Mouse (Mus musculus) intestine, embryonic 16.5 days (tissue): ENCODE measurements at regions not wholly inside any gene's neighbourhood (a gene's known extent, or its start where the extent isn't known, plus 50 kb on each side); places are given as distances from the start of the nearest gene placed in this dataset.

ENCODE experiments used
- ATAC-seq: fragments of 200-750 bp; cut with Nextera tagmentation; 2 replicates; pipeline ENCODE4 v1.8.0; 2017; ENCODE audit warnings: moderate TSS enrichment, moderate library complexity
- H3K27ac ChIP-seq: fragments of 300-500 bp; sonication (generic); 2 replicates; pipeline ENCODE4 v1.5.1; 2014; ENCODE audit warnings: mild to moderate bottlenecking, low read length
- H3K27me3 ChIP-seq: fragments of 300-500 bp; sonication (generic); replicated peaks from 2 replicates; pipeline ENCODE4 v1.6.1; 2014; ENCODE audit warnings: low read length, control low read depth, mixed read lengths; ENCODE audit not compliant: control insufficient read depth, insufficient read depth
- H3K36me3 ChIP-seq: fragments of 300-500 bp; sonication (generic); 2 replicates; pipeline ENCODE4 v1.6.1; 2014; ENCODE audit warnings: low read length, control low read depth; ENCODE audit not compliant: control insufficient read depth, insufficient read depth
- H3K4me1 ChIP-seq: fragments of 300-500 bp; sonication (generic); 2 replicates; pipeline ENCODE4 v1.6.1; 2014; ENCODE audit warnings: low read length, control low read depth, mixed read lengths; ENCODE audit not compliant: control insufficient read depth, insufficient read depth
- H3K4me2 ChIP-seq: fragments of 300-500 bp; sonication (generic); 2 replicates; pipeline ENCODE4 v1.6.1; 2014; ENCODE audit warnings: low read depth, low read length, control low read depth
- H3K4me3 ChIP-seq: fragments of 300-500 bp; sonication (generic); 2 replicates; pipeline ENCODE4 v1.5.1; 2014; ENCODE audit warnings: mild to moderate bottlenecking, low read length
- H3K9ac ChIP-seq: fragments of 300-500 bp; sonication (generic); 2 replicates; pipeline ENCODE4 v1.6.1; 2014; ENCODE audit warnings: low read depth, low read length
- H3K9me3 ChIP-seq: fragments of 300-500 bp; sonication (generic); 2 replicates; pipeline ENCODE4 v1.6.1; 2016; ENCODE audit warnings: low read length, control low read depth; ENCODE audit not compliant: control insufficient read depth
- WGBS: fragments of 180-500 bp; shearing (Covaris S2); extraction: QIAGEN DNeasy Blood & Tissue Kit; methylation state at CpG from one replicate; pipeline ENCODE4 v1.1.7; 2014; 5-methylcytosine and 5-hydroxymethylcytosine counted together

- no peak for ATAC-seq
- Histone ChIP-seq H3K9me3 (no peaks in the 10 kb centered on the region), H3K9ac (no peak overlapping the region), H3K27me3 (no peaks in the 10 kb centered on the region), H3K27ac (no peak overlapping the region), H3K36me3 (no peaks in the 10 kb centered on the region), H3K4me2 (no peak overlapping the region), H3K4me3 (no peak overlapping the region), H3K4me1 (no peaks in the 10 kb centered on the region)
- WGBS: 56% methylated on average over 4 of the region's 4 CpGs
Measured at GRCm38 (mm10) chr4:83915871-83916270, 390.5 kb downstream of the Ccdc171 start.

- Histone ChIP-seq H3K36me3 (no peaks in the 10 kb centered on the region), H3K27me3 (no peaks in the 10 kb centered on the region), H3K9ac (no peak overlapping the region), H3K27ac (no peak overlapping the region), H3K4me3 (no peak overlapping the region), H3K4me2 (no peak overlapping the region), H3K9me3 (no peaks in the 10 kb centered on the region), H3K4me1 (no peaks in the 10 kb centered on the region)
- no peak for ATAC-seq
- WGBS: 76% methylated on average over 4 of the region's 4 CpGs
Measured at GRCm38 (mm10) chr4:83917009-83917408, 391.7 kb downstream of the Ccdc171 start.

DNA sequence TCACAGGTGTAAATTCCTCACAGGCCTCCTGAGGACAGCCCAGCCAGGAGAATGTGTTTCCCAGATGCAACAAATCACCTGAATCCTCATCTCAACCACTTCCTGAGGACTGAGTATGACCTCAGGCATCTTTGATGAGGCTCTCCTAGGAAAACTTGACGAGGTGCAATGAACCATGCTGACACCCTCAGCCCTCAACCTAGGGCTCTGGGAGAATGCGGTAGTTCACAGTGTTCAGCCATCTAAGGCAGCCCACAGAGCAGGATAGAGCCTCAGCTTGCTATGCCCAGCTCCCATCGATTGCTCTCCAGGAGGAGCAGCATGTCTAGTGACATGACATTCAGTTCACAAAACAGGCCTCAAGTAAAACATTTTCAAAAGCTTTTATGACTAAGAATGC lies 392.7 kb downstream of the Ccdc171 start:
- Histone ChIP-seq H3K27me3 (no peaks in the 10 kb centered on the region), H3K9me3 (no peaks in the 10 kb centered on the region), H3K4me2 (no peak overlapping the region), H3K36me3 (no peaks in the 10 kb centered on the region), H3K27ac (no peak overlapping the region), H3K4me3 (no peak overlapping the region), H3K4me1 (no peaks in the 10 kb centered on the region), H3K9ac (no peak overlapping the region)
- WGBS: 92% methylated on average over 3 of the region's 3 CpGs
- ATAC-seq: no peak

DNA sequence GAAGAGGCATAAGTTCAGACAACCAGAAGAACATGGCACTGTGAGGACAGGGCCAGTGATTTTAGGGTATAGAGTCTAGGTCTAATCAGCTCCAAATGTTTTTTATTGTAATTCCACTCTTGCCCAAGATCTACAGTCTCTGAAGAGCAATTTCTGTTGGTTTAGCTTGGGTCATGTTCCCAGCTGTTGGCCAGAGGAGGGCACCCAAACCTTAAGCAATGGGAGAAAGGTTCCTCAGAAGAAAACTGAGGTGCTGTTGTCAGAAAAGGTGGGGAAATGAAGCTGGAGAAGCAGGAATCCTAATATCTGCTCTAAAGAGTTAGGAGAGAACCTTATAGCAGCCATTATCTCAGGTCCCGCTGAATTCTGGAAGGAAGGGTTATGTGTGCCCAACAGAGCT lies 393.7 kb downstream of the Ccdc171 start:
- WGBS: 69% methylated on average over 1 of the region's 1 CpGs
- Histone ChIP-seq H3K4me1 (no peaks in the 10 kb centered on the region), H3K4me3 (no peak overlapping the region)

DNA sequence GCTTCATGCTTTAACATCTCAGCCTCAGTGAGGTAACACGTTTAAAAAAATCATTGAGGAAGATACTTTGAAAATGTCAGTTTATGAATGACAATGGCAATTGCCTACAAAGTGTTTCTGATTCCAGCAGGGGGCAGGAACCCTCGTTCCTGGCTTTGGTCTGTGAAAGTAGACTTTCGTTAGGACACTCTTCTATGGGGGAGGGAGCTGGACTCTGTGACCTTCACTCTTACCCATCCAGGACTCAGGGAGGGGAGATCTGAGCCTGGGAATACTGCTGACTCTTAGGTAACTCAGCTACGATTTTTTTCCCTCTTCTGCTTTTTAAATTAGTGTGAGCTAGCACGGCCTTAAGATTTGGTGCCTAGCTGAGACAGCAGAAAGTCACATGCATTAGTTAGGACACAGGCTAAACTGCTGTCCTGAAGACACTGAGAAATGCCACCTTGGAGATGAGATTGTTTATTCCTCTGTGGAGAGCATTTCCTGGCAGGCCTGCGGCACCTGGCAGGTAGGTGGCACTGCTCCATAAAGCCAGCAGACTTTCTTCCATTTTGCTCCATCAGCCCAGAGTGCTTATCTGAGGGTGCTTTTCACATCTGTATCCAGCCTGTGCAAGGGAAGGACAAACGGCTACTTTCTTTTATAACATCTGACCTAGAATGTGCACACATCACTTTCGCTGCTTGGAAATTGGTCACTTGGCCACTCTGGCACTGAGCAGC lies 399.9 kb downstream of the Ccdc171 start:
- no peaks in the 10 kb centered on the region for H3K36me3 ChIP-seq
- no peak overlapping the region for H3K4me2 ChIP-seq
- H3K27me3 ChIP-seq: no peaks in the 10 kb centered on the region
- H3K9ac ChIP-seq: no peak overlapping the region
- no peak for ATAC-seq
- H3K4me3 ChIP-seq: no peak overlapping the region
- 60% methylated on average over 8 of the region's 8 CpGs for WGBS
- no peak overlapping the region for H3K27ac ChIP-seq
- no peaks in the 10 kb centered on the region for H3K9me3 ChIP-seq
- no peaks in the 10 kb centered on the region for H3K4me1 ChIP-seq

More for the DNA sequence above, 393.7 kb downstream of the Ccdc171 start:
- H3K9ac ChIP-seq: no peak overlapping the region
- H3K27ac ChIP-seq: no peak overlapping the region
- H3K36me3 ChIP-seq: no peaks in the 10 kb centered on the region
- H3K9me3 ChIP-seq: no peaks in the 10 kb centered on the region
- H3K4me2 ChIP-seq: no peak overlapping the region
- no peaks in the 10 kb centered on the region for H3K27me3 ChIP-seq
- no peak for ATAC-seq

DNA sequence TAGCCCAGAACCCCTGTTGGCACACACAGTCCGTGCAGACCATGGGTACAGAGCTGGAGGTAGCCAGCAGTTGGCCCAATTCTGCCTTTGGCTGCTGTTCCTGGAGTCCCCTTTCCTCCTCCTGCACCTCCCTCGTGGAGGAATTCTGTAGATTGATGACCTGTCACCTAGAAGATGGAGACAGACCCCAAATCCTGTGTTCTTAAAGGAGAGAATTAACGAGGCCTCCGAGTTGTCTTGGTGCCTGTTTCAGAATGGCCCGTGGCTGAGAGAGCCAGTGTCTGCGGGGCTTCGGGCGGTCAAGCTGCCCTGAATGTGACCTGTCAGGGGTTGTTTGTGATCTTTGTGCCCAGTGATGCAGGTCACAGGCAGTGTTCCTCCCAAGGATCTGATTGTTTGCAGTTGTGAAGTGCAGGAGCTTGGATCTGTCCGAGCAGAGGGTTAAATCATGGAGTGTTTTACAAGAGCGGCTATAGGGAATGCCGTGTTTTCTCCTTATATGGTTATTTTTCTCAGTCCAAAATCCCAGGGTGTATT lies 400.9 kb downstream of the Ccdc171 start:
- H3K27me3 ChIP-seq: no peaks in the 10 kb centered on the region
- H3K27ac ChIP-seq: peak overlapping the region; percentile 57
- 0 out of 2 replicates have a peak, but pooled peaks have one; percentile 9 for ATAC-seq
- H3K4me1 ChIP-seq: no peaks in the 10 kb centered on the region
- WGBS: 30% methylated on average over 11 of the region's 11 CpGs
- H3K9me3 ChIP-seq: no peaks in the 10 kb centered on the region
- H3K4me2 ChIP-seq: no peak overlapping the region
- no peak overlapping the region for H3K4me3 ChIP-seq
- H3K36me3 ChIP-seq: no peaks in the 10 kb centered on the region
- no peak overlapping the region for H3K9ac ChIP-seq

GRCm38 (mm10) chr4:83931897-83932654 lies 406.7 kb downstream of the Ccdc171 start:
- no peak for ATAC-seq

GRCm38 (mm10) chr4:83941693-83942092 lies 416.3 kb downstream of the Ccdc171 start:
- ATAC-seq: no peak
- 0 out of 2 replicates have a peak, but pooled peaks cover 3% of the 10 kb centered on the region for H3K4me1 ChIP-seq
- 77% methylated on average over 9 of the region's 9 CpGs for WGBS
- H3K4me3 ChIP-seq: no peak overlapping the region
- no peaks in the 10 kb centered on the region for H3K27me3 ChIP-seq
- H3K27ac ChIP-seq: no peak overlapping the region
- H3K36me3 ChIP-seq: no peaks in the 10 kb centered on the region
- no peak overlapping the region for H3K4me2 ChIP-seq
- no peak overlapping the region for H3K9ac ChIP-seq
- H3K9me3 ChIP-seq: no peaks in the 10 kb centered on the region

More at GRCm38 (mm10) chr4:83931897-83932654, 406.7 kb downstream of the Ccdc171 start:
- H3K27ac ChIP-seq: peak overlapping the region; percentile 48
- no peak overlapping the region for H3K9ac ChIP-seq
- no peak overlapping the region for H3K4me2 ChIP-seq
- H3K4me3 ChIP-seq: no peak overlapping the region
- H3K36me3 ChIP-seq: no peaks in the 10 kb centered on the region
- no peaks in the 10 kb centered on the region for H3K4me1 ChIP-seq
- H3K9me3 ChIP-seq: no peaks in the 10 kb centered on the region
- no peaks in the 10 kb centered on the region for H3K27me3 ChIP-seq
- WGBS: 47% methylated on average over 8 of the region's 8 CpGs

DNA sequence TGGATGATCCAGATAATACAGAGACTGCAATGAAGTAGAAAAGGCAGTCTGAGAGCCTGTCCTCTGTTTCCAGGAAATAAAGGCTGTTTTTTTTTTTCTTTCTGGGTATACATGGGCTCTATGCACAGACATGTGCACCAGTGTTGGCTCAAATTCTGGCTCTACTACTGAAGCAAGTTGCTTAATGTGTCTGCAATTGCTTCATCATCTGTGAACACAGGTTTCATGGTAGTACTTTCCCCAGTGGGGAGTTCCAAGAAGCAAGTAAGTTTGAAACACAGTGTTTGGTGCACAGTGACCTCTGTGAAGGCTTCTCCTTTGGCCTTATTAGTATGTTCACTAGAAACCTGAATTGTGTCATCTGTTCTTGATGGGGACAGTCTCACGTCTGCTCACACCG lies 424.3 kb downstream of the Ccdc171 start:
- Histone ChIP-seq H3K4me1 (no peaks in the 10 kb centered on the region), H3K9ac (no peak overlapping the region), H3K27ac (no peak overlapping the region), H3K4me3 (no peak overlapping the region), H3K9me3 (no peaks in the 10 kb centered on the region), H3K27me3 (no peaks in the 10 kb centered on the region), H3K36me3 (no peaks in the 10 kb centered on the region), H3K4me2 (no peak overlapping the region)
- no peak for ATAC-seq
- WGBS: 88% methylated on average over 2 of the region's 2 CpGs
